Mouse (Mus musculus) cortical plate, adult 2 months (tissue): ENCODE data around the gene Tsc22d3.

ENCODE experiments used
- CTCF ChIP-seq: fragments of 200-500 bp; IDR thresholded peaks from 2 replicates; pipeline ENCODE4 v1.5.1; 2011; ENCODE audit warnings: mild to moderate bottlenecking, control low read depth, low read length; ENCODE audit not compliant: insufficient read depth; ENCODE audit errors: extremely low read depth
- POLR2A ChIP-seq: fragments of 200-500 bp; IDR thresholded peaks from 2 replicates; pipeline ENCODE4 v1.6.1; 2011; ENCODE audit warnings: mild to moderate bottlenecking, low read length, control low read depth; ENCODE audit not compliant: insufficient read depth; ENCODE audit errors: extremely low read depth

GRCm38 (mm10) chrX:140524231-140524630 lies 76.2 kb downstream of the Tsc22d3 start:
- TF ChIP-seq CTCF (no peak), POLR2A (no peak)
